14 mouse cellular contexts compared by ENCODE assay signal in genomic region chr4:131173783-131174460, GRCm38 (mm10).
DNase-seq lines count a peak whose midpoint lies in the region; ATAC-seq lines count a peak whose summit lies in the region.
"Had no signal": no experiment of that assay in that cellular context is flagged by ENCODE, and none has a peak within 500 bp of the region (broad histone marks: within the 10 kb centered on the region; RNA-seq: fewer than 3 reads in every experiment).

No protein-coding gene starts in this region.

- no peak overlapping the region for H3K4me3 ChIP-seq in midbrain, embryonic 14.5 days (replicated peaks; ENCODE audit: low read depth, low read length)
- H3K4me3 ChIP-seq in midbrain, embryonic 11.5 days (ENCODE audit: low read depth, low read length), result no peak overlapping the region
- no peak overlapping the region for H3K4me3 ChIP-seq in hindbrain, embryonic 12.5 days
- H3K4me3 ChIP-seq in kidney, embryonic 16.5 days (ENCODE audit: low read length), result peak overlapping the region; percentile 7
- H3K4me3 ChIP-seq in stomach, embryonic 15.5 days (replicated peaks), result no peak overlapping the region
- H3K4me3 ChIP-seq: embryonic facial prominence, embryonic 10.5 days; heart, adult 2 months; midbrain, embryonic 15.5 days had no signal

- no peak overlapping the region for H3K4me2 ChIP-seq in midbrain, embryonic 14.5 days (ENCODE audit: low read length)
- H3K4me2 ChIP-seq in midbrain, embryonic 11.5 days, result no peak overlapping the region
- H3K4me2 ChIP-seq in hindbrain, embryonic 12.5 days (replicated peaks), result no peak overlapping the region; the same call in 1 of the 2 replicates
- peak overlapping the region; percentile 38 for H3K4me2 ChIP-seq in kidney, embryonic 16.5 days (replicated peaks; ENCODE audit: low read depth, low read length)
- H3K4me2 ChIP-seq in stomach, embryonic 15.5 days, result peak overlapping the region; percentile 26
- H3K4me2 ChIP-seq: midbrain, embryonic 15.5 days had no signal

- H3K4me1 ChIP-seq in midbrain, embryonic 14.5 days (ENCODE audit: control insufficient read depth, insufficient read depth, low read length), result no peaks in the 10 kb centered on the region
- no peaks in the 10 kb centered on the region for H3K4me1 ChIP-seq in midbrain, embryonic 11.5 days (ENCODE audit: control insufficient read depth, insufficient read depth, low read length)
- peaks cover 18% of the 10 kb centered on the region; the same call in 1 of the 2 replicates for H3K4me1 ChIP-seq in hindbrain, embryonic 12.5 days
- peaks cover 14% of the 10 kb centered on the region; the same call in 1 of the 2 replicates for H3K4me1 ChIP-seq in kidney, embryonic 16.5 days (ENCODE audit: insufficient read depth, low read length)
- H3K4me1 ChIP-seq in stomach, embryonic 15.5 days, result 0 out of 2 replicates have a peak, but pooled peaks cover 5% of the 10 kb centered on the region
- H3K4me1 ChIP-seq: midbrain, embryonic 15.5 days had no signal

- H3K27ac ChIP-seq in midbrain, embryonic 14.5 days (replicated peaks; ENCODE audit: low read depth, low read length), result no peak overlapping the region
- no peak overlapping the region for H3K27ac ChIP-seq in midbrain, embryonic 11.5 days (ENCODE audit: low read depth, low read length)
- H3K27ac ChIP-seq in hindbrain, embryonic 12.5 days, result peak overlapping the region; percentile 2; the same call in 1 of the 2 replicates
- no peak overlapping the region for H3K27ac ChIP-seq in kidney, embryonic 16.5 days (ENCODE audit: low read length)
- H3K27ac ChIP-seq in stomach, embryonic 15.5 days, result no peak overlapping the region
- H3K27ac ChIP-seq: embryonic facial prominence, embryonic 10.5 days; heart, adult 2 months; midbrain, embryonic 15.5 days had no signal

- no peaks in the 10 kb centered on the region for H3K9me3 ChIP-seq in midbrain, embryonic 14.5 days (ENCODE audit: control insufficient read depth, low read length)
- no peaks in the 10 kb centered on the region for H3K9me3 ChIP-seq in midbrain, embryonic 11.5 days (ENCODE audit: control insufficient read depth, low read length)
- no peaks in the 10 kb centered on the region for H3K9me3 ChIP-seq in hindbrain, embryonic 12.5 days (replicated peaks)
- no peaks in the 10 kb centered on the region for H3K9me3 ChIP-seq in kidney, embryonic 16.5 days (ENCODE audit: low read length)
- H3K9me3 ChIP-seq in stomach, embryonic 15.5 days, result no peaks in the 10 kb centered on the region
- H3K9me3 ChIP-seq: embryonic facial prominence, embryonic 10.5 days; midbrain, embryonic 15.5 days had no signal

- H3K27me3 ChIP-seq in midbrain, embryonic 14.5 days (ENCODE audit: control insufficient read depth, insufficient read depth, low read length), result no peaks in the 10 kb centered on the region
- no peaks in the 10 kb centered on the region for H3K27me3 ChIP-seq in midbrain, embryonic 11.5 days (ENCODE audit: control insufficient read depth, insufficient read depth, low read length)
- no peaks in the 10 kb centered on the region for H3K27me3 ChIP-seq in hindbrain, embryonic 12.5 days
- no peaks in the 10 kb centered on the region for H3K27me3 ChIP-seq in kidney, embryonic 16.5 days (ENCODE audit: insufficient read depth, low read length)
- peaks cover 9% of the 10 kb centered on the region; the same call in 1 of the 2 replicates for H3K27me3 ChIP-seq in stomach, embryonic 15.5 days (replicated peaks)
- H3K27me3 ChIP-seq: midbrain, embryonic 15.5 days had no signal

- H3K36me3 ChIP-seq in midbrain, embryonic 14.5 days (ENCODE audit: control insufficient read depth, insufficient read depth, low read length), result no peaks in the 10 kb centered on the region
- H3K36me3 ChIP-seq in midbrain, embryonic 11.5 days (ENCODE audit: control insufficient read depth, insufficient read depth, low read length), result no peaks in the 10 kb centered on the region
- H3K36me3 ChIP-seq in hindbrain, embryonic 12.5 days, result no peaks in the 10 kb centered on the region
- no peaks in the 10 kb centered on the region for H3K36me3 ChIP-seq in kidney, embryonic 16.5 days (ENCODE audit: insufficient read depth, low read length)
- no peaks in the 10 kb centered on the region for H3K36me3 ChIP-seq in stomach, embryonic 15.5 days
- H3K36me3 ChIP-seq: embryonic facial prominence, embryonic 10.5 days; midbrain, embryonic 15.5 days had no signal

- ATAC-seq in midbrain, embryonic 14.5 days (ENCODE audit: low FRiP score, low TSS enrichment), result no peak
- no peak for ATAC-seq in midbrain, embryonic 11.5 days (ENCODE audit: low FRiP score)
- ATAC-seq in hindbrain, embryonic 12.5 days (ENCODE audit: low FRiP score), result no peak
- no peak for ATAC-seq in kidney, embryonic 16.5 days (ENCODE audit: low FRiP score, low TSS enrichment)
- ATAC-seq in stomach, embryonic 15.5 days (ENCODE audit: insufficient read depth, low FRiP score, low read depth), result no peak
- ATAC-seq: midbrain, embryonic 15.5 days had no signal

- WGBS in midbrain, embryonic 14.5 days, result 83% methylated on average over 28 of the region's 28 CpGs
- 89% methylated on average over 28 of the region's 28 CpGs for WGBS in midbrain, embryonic 11.5 days
- 62% methylated on average over 28 of the region's 28 CpGs for WGBS in hindbrain, embryonic 12.5 days
- 23% methylated on average over 28 of the region's 28 CpGs for WGBS in kidney, embryonic 16.5 days
- 25% methylated on average over 28 of the region's 28 CpGs for WGBS in stomach, embryonic 15.5 days

- H3K9ac ChIP-seq in midbrain, embryonic 14.5 days (replicated peaks; ENCODE audit: low read length), result no peak overlapping the region
- no peak overlapping the region for H3K9ac ChIP-seq in midbrain, embryonic 11.5 days (ENCODE audit: low read length)
- H3K9ac ChIP-seq in hindbrain, embryonic 12.5 days, result no peak overlapping the region
- H3K9ac ChIP-seq in kidney, embryonic 16.5 days (replicated peaks; ENCODE audit: low read length), result no peak overlapping the region
- H3K9ac ChIP-seq in stomach, embryonic 15.5 days, result no peak overlapping the region
- H3K9ac ChIP-seq: midbrain, embryonic 15.5 days had no signal

- DNase-seq in midbrain, embryonic 14.5 days, result peak; percentile 29
- no peak for DNase-seq in midbrain, embryonic 11.5 days (ENCODE audit: low spot score, missing footprints)
- no peak for DNase-seq in urinary bladder, adult 2 months (ENCODE audit: low spot score)
- DNase-seq in cerebellum, adult 11 months, result no peak
- DNase-seq: cerebellum, adult 18-20 months; heart, adult 2 months; heart, postnatal 4 days; liver; thymus, postnatal 4 days had no signal

Comparison
In these comparisons a context has a peak if more than half of its experiments do, and no peak if none do; other contexts are left out.
1. H3K4me2 ChIP-seq: peak in kidney, embryonic 16.5 days (single experiment) and stomach, embryonic 15.5 days (single experiment); none in midbrain, embryonic 14.5 days (single experiment), midbrain, embryonic 11.5 days (single experiment) and hindbrain, embryonic 12.5 days (single experiment).